Mouse (Mus musculus): ENCODE data around the gene Bicdl1.

Bicdl1 gene

GRCm38 (mm10) chr5:115726019-115726418 lies 5.4 kb downstream of the Bicdl1 start:
- no peak for DNase-seq (ENCODE audit: low read depth, low spot score)

DNA sequence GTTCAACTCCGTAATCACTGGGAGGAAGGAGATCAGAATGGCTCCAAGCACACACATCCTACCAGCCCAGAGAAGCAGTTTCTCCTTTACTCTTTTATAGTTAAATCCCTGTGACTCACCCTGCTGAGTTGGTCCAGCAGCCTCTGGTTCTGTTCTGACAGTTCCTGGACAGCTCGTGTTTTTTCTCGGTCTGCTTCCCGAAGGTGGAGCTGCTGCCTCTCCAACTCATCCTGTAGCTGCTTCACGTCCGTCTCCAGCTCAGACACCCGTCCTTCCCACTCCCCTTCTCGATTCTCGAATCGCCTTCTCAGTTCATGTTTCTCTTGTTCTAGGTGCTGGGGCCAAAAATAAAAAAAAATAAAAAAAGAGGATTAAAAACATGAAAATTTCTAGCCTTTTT lies 7.0 kb downstream of the Bicdl1 start:
- DNase-seq (ENCODE audit: low read depth, low spot score), result no peak

DNA sequence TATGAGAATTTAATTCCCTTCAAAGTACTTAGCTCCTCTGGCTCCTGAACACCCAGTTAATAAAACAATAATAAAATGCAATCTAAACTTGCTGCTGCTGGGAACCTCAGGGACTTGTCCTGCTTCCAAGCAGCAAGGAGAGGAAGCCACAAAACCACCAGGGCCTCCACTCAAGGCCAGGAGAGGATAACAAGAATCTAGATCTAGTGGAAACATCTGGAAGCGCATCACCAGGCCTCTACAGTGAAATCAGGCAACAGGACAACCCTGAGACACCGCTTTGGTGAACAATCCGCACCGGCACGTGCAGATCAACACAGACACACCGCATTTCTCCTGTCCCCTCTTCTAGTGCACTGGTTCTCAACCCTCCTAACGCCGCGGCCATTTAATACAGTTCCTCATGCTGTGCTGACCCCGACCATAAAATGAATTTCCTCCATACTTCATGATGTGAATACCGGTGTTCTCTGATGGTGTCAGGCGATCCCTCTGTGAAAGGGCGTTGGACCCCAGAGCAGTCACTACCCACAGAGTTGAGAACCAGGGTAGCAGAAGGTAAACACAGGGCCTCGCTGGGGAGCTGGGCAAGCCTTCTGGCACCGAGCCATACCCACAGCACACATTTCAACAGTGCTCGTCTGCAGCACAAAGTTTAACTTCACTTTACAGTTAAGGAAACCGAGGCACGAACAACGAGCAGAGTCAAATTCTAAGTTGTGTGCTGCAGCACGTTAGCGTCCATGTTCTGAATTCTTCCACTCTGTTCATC lies 9.0 kb downstream of the Bicdl1 start:
- DNase-seq (ENCODE audit: low read depth, low spot score), result no peak

DNA sequence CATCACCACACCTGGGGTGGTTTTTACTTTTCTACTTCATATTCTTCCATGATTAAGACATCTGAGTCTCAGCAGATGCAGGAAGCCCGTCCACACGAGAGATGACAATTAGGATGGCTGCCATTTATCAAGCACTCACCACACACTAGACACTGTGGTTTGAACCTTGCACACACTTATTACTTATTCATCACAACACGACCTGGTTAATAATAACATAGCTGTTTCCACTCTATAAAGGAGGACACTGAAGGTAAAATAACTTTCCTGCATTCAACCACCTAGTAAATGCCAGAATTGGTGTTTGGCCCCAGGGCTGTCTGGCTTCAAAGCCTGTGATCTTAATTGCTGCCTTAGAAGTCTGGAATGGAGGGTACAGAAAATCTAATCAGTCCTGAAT lies 10.7 kb downstream of the Bicdl1 start:
- no peak for DNase-seq (ENCODE audit: low read depth, low spot score)

DNA sequence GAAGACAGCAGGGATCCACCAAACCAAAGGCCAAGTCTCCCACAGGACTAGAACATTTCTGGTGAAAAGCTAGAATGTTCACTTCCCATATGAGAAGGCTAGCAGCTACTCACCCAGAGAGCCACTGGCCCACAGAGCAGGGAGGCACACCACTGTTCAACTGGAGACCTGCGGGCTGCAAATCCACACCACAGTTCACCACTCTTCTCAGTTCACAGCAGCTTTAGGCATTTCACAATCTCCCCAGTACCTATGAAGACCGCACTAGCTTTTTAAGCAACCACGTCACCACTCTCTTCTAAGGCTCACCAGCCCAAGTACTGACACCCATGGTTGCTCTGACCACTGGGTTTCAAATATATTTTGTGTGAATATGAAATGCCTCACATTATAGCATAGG lies 13.7 kb downstream of the Bicdl1 start:
- DNase-seq (ENCODE audit: low read depth, low spot score), result no peak

DNA sequence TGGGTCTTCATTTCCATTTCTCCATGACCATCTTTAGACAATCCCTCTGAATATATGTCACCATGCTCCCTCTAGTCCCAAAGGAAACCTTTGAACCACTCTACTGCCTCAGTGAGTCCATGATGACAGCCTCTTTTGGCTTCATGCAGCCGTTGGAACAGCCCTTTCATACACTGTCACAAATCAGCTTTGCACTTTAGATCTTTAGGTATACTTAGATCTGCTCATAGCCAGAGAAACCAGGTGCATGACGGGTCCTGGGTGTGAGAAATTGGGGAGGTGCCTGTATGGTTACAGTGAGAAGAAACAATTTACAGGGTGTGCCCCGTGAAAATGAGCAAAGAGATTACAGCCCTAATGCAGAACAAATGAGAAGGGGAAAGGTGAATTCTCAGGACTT lies 14.3 kb downstream of the Bicdl1 start:
- DNase-seq (ENCODE audit: low read depth, low spot score), result no peak

DNA sequence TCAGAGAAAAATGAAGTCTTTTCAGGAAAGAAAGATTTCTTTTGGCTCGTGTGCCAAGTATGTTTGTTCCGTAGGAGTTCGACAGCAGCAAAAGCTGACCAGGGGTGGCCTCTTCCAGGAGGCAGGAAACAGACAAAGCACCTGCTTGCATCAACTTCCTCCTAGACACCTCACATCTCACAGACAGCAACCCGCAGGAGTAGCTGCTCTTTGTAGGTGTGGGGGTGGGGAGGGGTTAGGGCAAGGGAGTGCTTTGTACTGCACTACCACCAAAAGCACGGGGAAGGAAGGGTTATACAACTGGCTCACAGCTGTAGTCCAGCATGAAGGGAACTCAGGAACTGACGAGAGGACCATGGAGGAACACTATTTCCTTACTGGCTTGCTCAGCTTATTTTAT lies 15.0 kb downstream of the Bicdl1 start:
- no peak for DNase-seq (ENCODE audit: low read depth, low spot score)

GRCm38 (mm10) chr5:115714761-115715160 lies 16.7 kb downstream of the Bicdl1 start:
- no peak for DNase-seq (ENCODE audit: low read depth, low spot score)

GRCm38 (mm10) chr5:115712487-115712886 lies 18.9 kb downstream of the Bicdl1 start:
- DNase-seq (ENCODE audit: low read depth, low spot score), result no peak

- no peak for DNase-seq (ENCODE audit: low read depth, low spot score)
Observed at GRCm38 (mm10) chr5:115711636-115712419, 19.6 kb downstream of the Bicdl1 start.

- DNase-seq (ENCODE audit: low read depth, low spot score), result no peak
Observed at GRCm38 (mm10) chr5:115710171-115710570, 21.2 kb downstream of the Bicdl1 start.

DNA sequence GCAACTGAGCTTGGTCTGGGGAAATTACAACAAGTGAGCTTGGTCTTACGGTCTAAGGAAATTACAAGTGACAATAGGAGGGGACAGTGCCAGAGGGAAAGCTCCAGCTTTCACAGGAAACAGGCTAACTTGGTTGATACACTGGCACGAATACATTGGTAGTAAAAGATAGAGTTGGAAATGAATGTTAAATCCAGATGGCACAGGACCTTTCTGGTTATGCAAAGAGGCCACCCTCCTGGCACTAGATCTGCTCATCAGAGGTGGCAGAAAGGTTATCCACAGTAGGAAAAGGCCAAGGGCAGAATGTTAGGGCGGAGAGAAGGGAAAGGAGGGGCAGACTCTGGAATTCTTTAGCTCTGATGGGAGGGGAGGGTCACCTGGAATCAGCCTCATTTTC lies 22.5 kb downstream of the Bicdl1 start:
- peak; percentile 20 for DNase-seq (ENCODE audit: low read depth, low spot score)

- DNase-seq (ENCODE audit: low read depth, low spot score), result no peak
Observed at GRCm38 (mm10) chr5:115701981-115702380, 29.4 kb downstream of the Bicdl1 start.

DNA sequence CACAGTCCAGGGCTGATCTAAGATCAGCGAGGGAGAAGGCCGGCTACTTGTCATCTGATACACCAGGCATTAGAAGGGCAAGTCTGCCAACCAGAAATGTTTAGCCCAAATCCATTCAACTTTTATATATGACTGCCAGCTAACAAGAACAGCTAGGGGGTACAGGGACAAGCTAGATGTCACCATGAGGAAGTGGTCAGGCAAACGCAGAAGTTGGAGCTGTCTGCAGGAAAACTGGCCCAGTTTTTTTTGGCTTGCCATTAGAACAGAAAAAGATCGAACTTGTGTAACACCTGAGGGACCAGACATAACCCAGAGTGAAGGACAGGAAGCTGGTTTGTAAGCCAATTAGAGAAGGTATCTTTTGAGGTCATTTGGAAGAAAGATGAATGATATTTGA lies 30.2 kb downstream of the Bicdl1 start:
- no peak for DNase-seq (ENCODE audit: low read depth, low spot score)

DNA sequence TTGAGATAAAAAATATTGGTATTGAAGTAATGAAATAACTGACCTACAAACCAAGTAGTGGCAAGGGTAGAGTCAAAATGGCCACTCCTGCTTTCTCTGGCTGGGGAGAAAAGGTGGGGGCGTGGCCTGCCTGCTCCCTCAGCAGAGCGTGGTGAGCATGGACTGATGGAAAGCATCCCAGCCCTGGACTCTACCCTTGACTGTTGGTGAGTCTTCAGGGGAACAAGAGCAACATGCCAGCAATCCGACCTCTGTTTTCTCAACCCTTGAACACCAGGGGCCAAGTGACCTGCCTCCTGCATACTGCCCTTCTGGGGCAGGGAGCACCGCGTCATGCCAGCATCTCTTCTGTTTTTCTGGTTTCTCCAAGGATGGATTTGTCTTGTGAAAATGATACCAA lies 34.6 kb downstream of the Bicdl1 start:
- peak; percentile 14 for DNase-seq (ENCODE audit: low read depth, low spot score)

- no peak for DNase-seq (ENCODE audit: low read depth, low spot score)
Observed at GRCm38 (mm10) chr5:115695191-115695770, 36.1 kb downstream of the Bicdl1 start.

DNA sequence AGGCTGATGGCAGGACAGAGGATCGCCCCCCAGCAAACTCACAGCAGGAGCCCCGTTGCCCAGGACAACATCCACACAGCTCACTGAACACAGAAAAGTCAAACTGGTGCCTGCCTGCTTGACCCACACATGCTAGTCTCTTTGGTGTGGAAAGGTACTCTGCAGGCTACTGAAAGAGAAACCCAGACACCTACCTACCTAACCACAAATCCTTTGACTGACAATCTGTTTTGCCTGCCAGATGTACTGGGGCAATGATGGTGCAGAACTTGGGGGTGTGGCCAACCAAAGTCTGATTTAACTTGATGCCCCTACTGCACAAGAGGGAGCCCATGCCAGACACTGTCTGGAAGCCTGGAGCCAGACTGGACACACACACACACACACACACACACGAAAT lies 38.1 kb downstream of the Bicdl1 start:
- DNase-seq (ENCODE audit: low read depth, low spot score), result no peak

GRCm38 (mm10) chr5:115686716-115687115 lies 44.7 kb downstream of the Bicdl1 start:
- DNase-seq (ENCODE audit: low read depth, low spot score), result no peak

DNA sequence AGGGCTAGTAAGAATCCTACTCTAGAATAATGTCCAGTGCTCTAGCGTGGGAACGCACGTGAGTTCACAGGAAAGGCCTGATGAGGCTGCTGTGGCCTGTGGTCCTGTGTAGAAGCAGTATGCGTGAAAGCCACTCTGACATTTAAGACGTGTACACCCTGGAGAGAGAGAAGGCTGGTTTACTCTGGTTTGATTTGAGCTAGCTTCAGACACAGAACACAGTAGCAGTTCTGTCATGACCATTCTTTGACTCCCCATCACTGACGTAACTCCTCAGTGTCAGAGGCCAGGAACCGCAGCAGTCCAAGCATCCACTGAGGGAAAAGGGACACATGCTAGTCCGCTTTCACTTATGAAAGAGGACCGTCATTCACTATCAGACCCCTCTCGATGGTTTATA lies 46.3 kb downstream of the Bicdl1 start:
- no peak for DNase-seq (ENCODE audit: low read depth, low spot score)

GRCm38 (mm10) chr5:115671846-115672245 lies 59.6 kb downstream of the Bicdl1 start:
- DNase-seq (ENCODE audit: low read depth, low spot score), result no peak

DNA sequence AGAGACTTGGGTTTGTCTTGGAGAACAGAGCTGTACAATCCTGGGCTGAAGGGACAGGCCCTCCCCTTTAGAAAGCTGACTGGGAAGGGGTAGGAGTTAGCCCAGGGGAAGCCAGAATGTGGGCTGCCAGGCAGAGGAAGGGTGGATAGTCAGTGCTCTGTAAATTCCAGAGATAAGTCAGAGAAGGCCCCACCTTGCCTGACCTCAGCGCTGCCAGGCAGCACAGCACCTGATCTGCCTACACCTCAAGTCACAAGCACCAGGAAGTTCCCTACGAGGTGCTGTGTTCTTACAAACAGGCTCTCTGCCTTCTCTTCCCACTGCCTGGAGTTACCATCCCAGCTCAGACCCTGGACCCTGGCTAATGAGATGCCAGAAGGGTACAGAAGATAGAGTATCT lies 61.0 kb downstream of the Bicdl1 start:
- DNase-seq (ENCODE audit: low read depth, low spot score), result no peak

DNA sequence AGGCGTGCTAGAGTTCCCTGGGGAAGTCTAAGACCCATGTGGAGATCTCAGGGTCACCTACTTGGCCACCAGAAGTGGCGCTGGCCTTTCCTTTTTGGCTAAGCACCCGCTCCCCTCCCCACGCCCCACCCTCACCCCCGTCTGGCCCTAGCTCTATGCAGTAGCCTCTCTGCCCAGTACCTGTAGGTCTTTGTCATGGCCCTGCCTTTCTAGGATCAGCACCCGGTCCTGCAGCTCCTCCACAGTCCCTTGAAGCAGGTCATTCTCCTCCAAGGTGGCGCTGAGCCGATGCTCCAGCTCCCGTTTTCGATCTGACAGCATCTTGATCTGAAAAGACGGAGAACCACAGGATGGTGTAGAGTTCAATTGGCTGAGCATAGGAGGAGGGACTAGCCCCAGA lies 61.4 kb downstream of the Bicdl1 start:
- no peak for DNase-seq (ENCODE audit: low read depth, low spot score)

DNA sequence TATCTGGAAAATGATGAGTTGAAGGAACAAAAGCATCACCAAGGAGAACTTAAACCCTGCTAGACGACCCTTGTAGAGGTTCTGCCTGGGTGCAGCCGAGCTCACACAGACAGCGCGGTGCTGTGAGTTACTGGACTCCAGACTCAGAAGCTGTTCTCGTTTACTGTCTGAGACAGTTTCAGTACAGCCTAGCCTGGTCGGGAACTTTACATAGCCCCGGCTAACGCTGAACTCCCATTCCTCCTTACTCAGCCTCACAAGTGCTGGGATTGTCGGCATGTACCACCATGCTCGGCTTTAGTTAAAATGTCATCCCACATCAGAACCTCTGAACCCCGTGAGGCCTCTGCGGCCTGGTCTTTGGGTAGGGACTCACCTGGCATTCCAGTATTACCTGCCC lies 62.4 kb downstream of the Bicdl1 start:
- no peak for DNase-seq (ENCODE audit: low read depth, low spot score)
